13 mouse cellular contexts compared by ENCODE assay signal in genomic region chr11:67191496-67191895, GRCm38 (mm10). TPM values are rescaled to one million over a fixed set of nuclear protein-coding genes. Genes with fewer than 3 reads are reported as not detected.
"Had no signal": no experiment of that assay in that cellular context is flagged by ENCODE, and none has a peak within 500 bp of the region (broad histone marks: within the 10 kb centered on the region; RNA-seq: fewer than 3 reads in every experiment).

No protein-coding gene starts in this region.

- ATAC-seq: midbrain, embryonic 15.5 days had no signal

- DNase-seq: kidney, adult 9 months; kidney, postnatal 14 days; kidney, postnatal 4 days; liver, embryonic 13.5 days; lung, adult 2 months; lung, postnatal 14 days; lung, postnatal 4 days; right cerebral cortex, adult 18-20 months; right cerebral cortex, postnatal 14 days; thymus, adult 18-20 months; thymus, postnatal 36 days had no signal

RNA-seq across cellular contexts. Expression of gene Myh1, which starts 8.4 kb away (rescaled TPM):
- total RNA-seq: megakaryocyte, adult 5-6 weeks had no signal

RNA-seq across cellular contexts. Expression of gene Myh2, which starts 20.7 kb away (rescaled TPM):
- total RNA-seq: megakaryocyte, adult 5-6 weeks had no signal

RNA-seq across cellular contexts. Expression of gene Myh4, which starts 46.3 kb away (rescaled TPM):
- total RNA-seq: megakaryocyte, adult 5-6 weeks had no signal
